Mouse (Mus musculus) CH12.LX (cell line): Measurements from ENCODE around the gene Mal. TPM values are rescaled to one million over a fixed set of nuclear protein-coding genes. Genes with fewer than 3 reads are reported as not detected.

ENCODE experiments used
- DNase-seq: peaks from one replicate; pipeline ENCODE4 v3.0.0-alpha.2; 2013; ENCODE audit errors: extremely low read depth
- H3K27ac ChIP-seq: 2 replicates; pipeline ENCODE4 v1.5.1; 2012; ENCODE audit warnings: low read depth, mild to moderate bottlenecking, control low read depth, moderate library complexity; ENCODE audit not compliant: insufficient read depth
- H3K27me3 ChIP-seq: replicated peaks from 2 replicates; pipeline ENCODE3; 2012; ENCODE audit warnings: inconsistent platforms
- H3K36me3 ChIP-seq, 2 experiments: replicated peaks in 1 of 2; 2 replicates each; pipeline versions ENCODE3 to v1.6.1; 2012; ENCODE audit warnings: inconsistent platforms in 1 of 2, low read length in 1 of 2, mild to moderate bottlenecking in 1 of 2, mixed read lengths in 1 of 2, moderate library complexity in 1 of 2; ENCODE audit not compliant: control insufficient read depth in 1 of 2, insufficient read depth in 1 of 2
- H3K4me1 ChIP-seq, 2 experiments: 2 replicates each; pipeline ENCODE4 v1.6.1; 2012; ENCODE audit warnings: inconsistent platforms in 1 of 2, moderate library complexity in 1 of 2; ENCODE audit not compliant: insufficient read depth in 2 of 2, control insufficient read depth in 1 of 2
- H3K4me2 ChIP-seq: 2 replicates; pipeline ENCODE4 v1.6.1; 2012; ENCODE audit warnings: low read depth, mild to moderate bottlenecking, control low read depth; ENCODE audit not compliant: poor library complexity, insufficient read depth, severe bottlenecking
- H3K4me3 ChIP-seq, 3 experiments: fragments of 150-350 bp in 1 of 3; sonication (generic) in 1 of 3; replicated peaks in 1 of 3; 2 replicates each; pipeline versions ENCODE3 to v1.5.1; 2011 to 2012; ENCODE audit warnings: low read depth in 2 of 3, low read length in 2 of 3, mild to moderate bottlenecking in 2 of 3, moderate library complexity in 2 of 3, control low read depth in 1 of 3, improper control_type of control experiment in 1 of 3, inconsistent platforms in 1 of 3, mixed read lengths in 1 of 3; ENCODE audit not compliant: poor library complexity in 1 of 3
- H3K79me2 ChIP-seq: replicated peaks from 2 replicates; pipeline ENCODE4 v1.6.1; 2012; ENCODE audit warnings: mild to moderate bottlenecking, moderate library complexity; ENCODE audit not compliant: control insufficient read depth, poor library complexity, insufficient read depth, severe bottlenecking; ENCODE audit errors: extremely low read depth
- H3K9ac ChIP-seq: 2 replicates; pipeline ENCODE4 v1.6.1; 2012; ENCODE audit warnings: low read depth, mild to moderate bottlenecking, control low read depth, moderate library complexity; ENCODE audit not compliant: insufficient read depth
- H3K9me3 ChIP-seq: replicated peaks from 2 replicates; pipeline ENCODE3; 2012; ENCODE audit warnings: low read length, inconsistent platforms, mixed read lengths
- BHLHE40 ChIP-seq: IDR thresholded peaks from 2 replicates; pipeline ENCODE4 v1.6.1; 2011; ENCODE audit warnings: mild to moderate bottlenecking, low read depth, low read length, improper control_type of control experiment
- CHD2 ChIP-seq: IDR thresholded peaks from 2 replicates; pipeline ENCODE4 v1.6.1; 2011; ENCODE audit warnings: low read length, improper control_type of control experiment
- CTCF ChIP-seq, 2 experiments: IDR thresholded peaks in 1 of 2; conservative IDR thresholded peaks in 1 of 2; 2 replicates each; pipeline ENCODE4 v1.5.1; 2011 to 2012; ENCODE audit warnings: low read depth in 2 of 2, low read length in 2 of 2, improper control_type of control experiment in 1 of 2, inconsistent platforms in 1 of 2, mild to moderate bottlenecking in 1 of 2, moderate library complexity in 1 of 2
- E2F4 ChIP-seq: IDR thresholded peaks from 2 replicates; pipeline ENCODE4 v1.6.1; 2011; ENCODE audit warnings: low read depth, low read length, improper control_type of control experiment; ENCODE audit not compliant: insufficient replicate concordance
- ELF1 ChIP-seq: IDR thresholded peaks from 2 replicates; pipeline ENCODE4 v1.6.1; 2014; ENCODE audit warnings: low read depth, mild to moderate bottlenecking, inconsistent platforms, low read length, improper control_type of control experiment
- GABPA ChIP-seq: IDR thresholded peaks from 2 replicates; pipeline ENCODE4 v1.6.1; 2012; ENCODE audit warnings: low read depth, low read length, improper control_type of control experiment, inconsistent platforms; ENCODE audit not compliant: insufficient replicate concordance
- JUND ChIP-seq: conservative IDR thresholded peaks from 2 replicates; pipeline ENCODE4 v1.6.1; 2011; ENCODE audit warnings: low read depth, low read length, improper control_type of control experiment
- MAZ ChIP-seq: IDR thresholded peaks from 2 replicates; pipeline ENCODE4 v1.6.1; 2012; ENCODE audit warnings: low read depth, mild to moderate bottlenecking, inconsistent platforms, low read length, improper control_type of control experiment, moderate library complexity
- MYC ChIP-seq: IDR thresholded peaks from 2 replicates; pipeline ENCODE4 v1.6.1; 2011; ENCODE audit warnings: low read depth, mild to moderate bottlenecking, improper control_type of control experiment, low read length
- RCOR1 ChIP-seq: conservative IDR thresholded peaks from 2 replicates; pipeline ENCODE4 v1.6.1; 2012; ENCODE audit warnings: low read depth, mild to moderate bottlenecking, inconsistent platforms, low read length, improper control_type of control experiment
- SMC3 ChIP-seq: IDR thresholded peaks from 2 replicates; pipeline ENCODE4 v1.6.1; 2011; ENCODE audit warnings: low read depth, low read length, improper control_type of control experiment
- TCF12 ChIP-seq: IDR thresholded peaks from 2 replicates; pipeline ENCODE4 v1.6.1; 2014; ENCODE audit warnings: low read depth, mild to moderate bottlenecking, inconsistent platforms, low read length, improper control_type of control experiment
- UBTF ChIP-seq: IDR thresholded peaks from 2 replicates; pipeline ENCODE4 v1.6.1; 2012; ENCODE audit warnings: low read depth, mild to moderate bottlenecking, inconsistent platforms, low read length, improper control_type of control experiment, moderate library complexity
- USF1 ChIP-seq: IDR thresholded peaks from 2 replicates; pipeline ENCODE4 v1.6.1; 2014; ENCODE audit warnings: low read depth, mild to moderate bottlenecking, inconsistent platforms, low read length, improper control_type of control experiment
- USF2 ChIP-seq: conservative IDR thresholded peaks from 2 replicates; pipeline ENCODE4 v1.6.1; 2011; ENCODE audit warnings: low read depth, low read length, improper control_type of control experiment
- ZMIZ1 ChIP-seq: IDR thresholded peaks from 2 replicates; pipeline ENCODE4 v1.6.1; 2012; ENCODE audit warnings: low read depth, mild to moderate bottlenecking, inconsistent platforms, low read length, improper control_type of control experiment
- dilution Hi-C: fragments of 300-500 bp; cut with MboI; formaldehyde crosslinking; loops from 2 replicates; pipeline ENCODE4 v1.14.3; 2020; ENCODE audit warnings: low sequenced_read_pairs; ENCODE audit not compliant: extremely low pct_unique_long_range_greater_than_20kb, extremely low pct_ligation_motif_present
- in situ Hi-C: fragments of 300-500 bp; cut with MboI; formaldehyde crosslinking; loops from 3 replicates; pipeline ENCODE4 v1.14.3; 2019; ENCODE audit warnings: low sequenced_read_pairs, low pct_ligation_motif_present, low pct_unique_long_range_greater_than_20kb, mixed read lengths
- polyA plus RNA-seq: library from polyadenylated mRNA; unstranded; fragments of >175 nt; gene quantifications from 2 replicates; pipeline ENCODE4 v1.2.1, GENCODE M21; 2012; ENCODE audit warnings: low read depth; ENCODE audit not compliant: insufficient read length
- total RNA-seq, 2 experiments: library from RNA; depleted of rRNA; stranded (reverse); fragments of 300-350 nt in 1 of 2; fragments of >200 nt in 1 of 2; gene quantifications; 2 replicates each; pipeline ENCODE4 v1.2.3; 2012 to 2014

Gene Mal
- not detected in 2 replicates for total RNA-seq (2012; rRNA removed)
- not detected in 2 replicates for total RNA-seq (2014; rRNA removed)
- polyA plus RNA-seq, result not detected in 2 replicates

- no peak within 1 kb of the TSS for H3K9ac ChIP-seq
Measured at GRCm38 (mm10) chr2:127656086-127656720, at the start of gene Mal. Mal (minus strand) TSS chr2:127656695.

GRCm38 (mm10) chr2:127705267-127705666, 48.8 kb upstream of the Mal start:
- DNase-seq, result no peak
- H3K9me3 ChIP-seq, result no peaks in the 10 kb centered on the region
- dilution Hi-C loops, result no loop called here
- no peak overlapping the region for H3K4me2 ChIP-seq
- H3K9ac ChIP-seq, result no peak overlapping the region
- no peaks in the 10 kb centered on the region for H3K36me3 ChIP-seq
- peaks cover 33% of the 10 kb centered on the region for H3K27me3 ChIP-seq
- no peaks in the 10 kb centered on the region for H3K79me2 ChIP-seq
- no peak overlapping the region for H3K27ac ChIP-seq
- TF ChIP-seq CTCF (conservative IDR thresholded peaks at IDR 0.05 in 1 of 2, IDR thresholded peaks at IDR 0.05 in 1 of 2; ENCODE audit: low read depth in 2 of 2, low read length in 2 of 2) (no peak), ELF1 (no peak), BHLHE40 (no peak), MYC (no peak), USF2 (no peak), UBTF (no peak), JUND (no peak), TCF12 (no peak), CHD2 (no peak), GABPA (no peak)
- in situ Hi-C loops, result no loop called here
- peaks cover 0 to 4% of the 10 kb centered on the region in 2 experiments; a peak in 1 of 4 replicates for H3K4me1 ChIP-seq
- H3K4me3 ChIP-seq, result no peak overlapping the region

More at GRCm38 (mm10) chr2:127656086-127656720, at the start of gene Mal:
- no peaks in the 10 kb centered on the region for H3K36me3 ChIP-seq
- no peak for DNase-seq
- peaks cover 81% of the 10 kb centered on the region for H3K27me3 ChIP-seq
- H3K27ac ChIP-seq, result no peak within 1 kb of the TSS
- in situ Hi-C loops (no loop called here), dilution Hi-C loops (no loop called here)
- no peaks in the 10 kb centered on the region for H3K79me2 ChIP-seq
- no peak within 1 kb of the TSS for H3K4me3 ChIP-seq
- H3K4me2 ChIP-seq, result no peak within 1 kb of the TSS
- no peaks in the 10 kb centered on the region for H3K4me1 ChIP-seq
- TF ChIP-seq SMC3, result no peak
- no peak for TF ChIP-seq MAZ
- TF ChIP-seq USF1, result no peak
- TF ChIP-seq E2F4, result no peak
- TF ChIP-seq JUND, result no peak
- TF ChIP-seq RCOR1, result no peak
- no peak for TF ChIP-seq MYC
- no peak for TF ChIP-seq ZMIZ1
- H3K9me3 ChIP-seq, result peaks cover under 1% of the 10 kb centered on the region
